Mouse (Mus musculus): ENCODE measurements at regions not wholly inside any gene's neighbourhood (a gene's known extent, or its start where the extent isn't known, plus 50 kb on each side); places are given as distances from the start of the nearest gene placed in this dataset.
A peak's percentile ranks its signal among the peaks of the same experiment; 100 is the strongest.

GRCm38 (mm10) chr19:14679776-14680175 is 81.9 kb upstream of the Tle4 start:
- DNase-seq (ENCODE audit: low spot score in 2 of 2): no peak

DNA sequence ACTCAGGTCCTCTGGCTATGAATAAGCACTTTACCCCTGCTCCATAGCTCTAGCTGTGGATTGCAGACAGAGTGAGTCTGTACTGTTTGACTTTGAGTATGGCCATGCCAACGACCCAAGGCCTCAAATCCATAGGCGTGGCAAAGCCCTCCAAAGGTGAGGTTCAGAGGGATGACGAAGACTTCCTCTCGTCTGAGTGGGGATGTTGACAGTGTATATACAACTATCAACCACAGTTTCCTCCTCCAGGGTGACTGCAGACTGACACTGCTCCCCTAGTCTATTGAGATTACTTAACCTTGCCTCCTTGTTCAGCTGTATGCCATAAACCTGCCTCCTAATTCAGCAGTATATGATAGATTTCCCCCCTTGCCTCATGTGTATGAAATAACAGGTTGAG is 80.7 kb upstream of the Tle4 start:
- DNase-seq (ENCODE audit: low spot score in 2 of 2): no peak

GRCm38 (mm10) chr19:14676929-14677328 is 79.1 kb upstream of the Tle4 start:
- DNase-seq (ENCODE audit: low spot score in 2 of 2): no peak

GRCm38 (mm10) chr19:14670821-14671104 is 72.9 kb upstream of the Tle4 start:
- no peak for DNase-seq (ENCODE audit: low spot score in 2 of 2)

DNA sequence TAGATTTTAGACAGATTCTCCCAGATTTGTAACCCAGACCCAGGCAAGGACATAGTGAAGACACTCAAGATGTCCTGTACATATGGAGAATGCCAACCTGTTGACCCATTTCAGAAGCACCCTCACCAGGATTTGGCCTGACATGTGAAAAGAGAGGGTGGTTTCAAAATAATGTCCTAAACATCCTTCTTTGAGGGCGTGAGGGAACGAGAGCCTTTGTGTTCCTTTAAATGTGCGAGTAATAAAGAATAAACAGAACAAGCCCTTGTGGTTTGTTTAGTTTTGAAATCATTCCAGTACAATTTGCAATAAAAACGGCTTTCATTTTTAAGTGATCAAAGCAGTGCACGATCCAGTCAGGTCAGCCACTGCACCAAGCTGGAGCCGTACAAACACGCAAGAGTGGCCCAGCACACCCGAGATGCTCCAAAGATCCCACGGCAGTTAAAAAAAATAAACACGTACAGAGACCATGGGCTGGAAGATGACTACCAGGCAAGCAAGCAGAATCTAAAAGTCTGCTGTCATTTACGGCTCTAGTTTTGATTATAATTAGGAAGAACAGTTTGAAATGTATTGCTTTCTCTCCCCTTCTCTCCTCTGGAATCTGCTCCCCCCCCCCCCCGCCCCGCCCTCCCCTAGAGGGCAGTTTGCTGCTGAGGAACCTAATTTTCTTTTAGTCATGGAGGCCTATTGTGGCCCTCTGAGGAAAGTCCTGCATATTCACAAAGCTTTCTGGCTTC is 72.4 kb upstream of the Tle4 start:
- DNase-seq (ENCODE audit: low spot score in 2 of 2): no peak

GRCm38 (mm10) chr19:14668512-14669181 is 70.8 kb upstream of the Tle4 start:
- no peak for DNase-seq (ENCODE audit: low spot score in 2 of 2)

GRCm38 (mm10) chr19:14664682-14665417 is 67.0 kb upstream of the Tle4 start:
- DNase-seq (ENCODE audit: low spot score in 2 of 2): no peak

DNA sequence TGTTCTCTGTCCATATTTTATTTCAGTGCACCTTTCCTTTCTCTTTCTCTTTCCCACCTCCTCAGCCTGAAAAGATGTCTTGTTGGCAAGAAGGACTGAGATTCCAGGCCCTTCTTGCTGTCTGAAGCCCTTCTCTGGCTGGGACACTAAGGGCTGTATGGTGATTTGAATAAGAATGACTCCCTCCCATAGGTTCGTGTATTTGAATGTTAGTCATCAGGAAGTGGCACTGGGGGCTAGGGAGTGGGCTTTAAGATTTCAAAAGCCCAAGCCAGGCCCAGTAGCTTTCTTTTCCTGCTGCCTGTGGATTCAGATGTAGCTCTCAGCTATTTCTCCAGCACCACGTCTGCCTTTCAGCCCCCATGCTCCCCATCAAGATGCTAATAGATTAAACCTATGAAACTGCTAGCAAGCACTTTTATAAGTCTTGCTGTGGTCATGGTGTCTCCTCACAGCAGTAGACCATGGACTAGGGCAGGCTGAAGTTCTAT is 66.3 kb upstream of the Tle4 start:
- DNase-seq (ENCODE audit: low spot score in 2 of 2): no peak

DNA sequence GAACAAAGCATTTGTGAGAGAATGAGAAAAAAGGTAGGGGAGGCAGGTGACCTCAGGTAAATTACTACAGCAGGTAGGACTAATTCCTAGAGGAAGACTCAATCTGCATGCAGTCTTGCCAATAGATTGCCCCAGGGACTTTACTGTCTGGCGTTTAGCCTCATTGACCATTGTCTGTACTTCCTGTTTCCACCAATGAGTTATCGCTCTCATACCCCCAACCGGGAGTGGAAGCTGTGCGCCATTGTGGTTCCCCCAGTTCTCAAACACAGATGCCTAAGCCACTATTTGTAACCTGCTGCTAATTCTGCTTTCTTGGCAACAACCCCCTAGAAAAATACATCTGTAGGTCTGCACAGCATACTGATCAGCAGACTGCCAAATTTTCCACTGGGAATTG is 65.5 kb upstream of the Tle4 start:
- DNase-seq (ENCODE audit: low spot score in 2 of 2): no peak

- no peak for DNase-seq (ENCODE audit: low spot score in 2 of 2)
Observed at GRCm38 (mm10) chr19:14659725-14660124, 61.9 kb upstream of the Tle4 start.

DNA sequence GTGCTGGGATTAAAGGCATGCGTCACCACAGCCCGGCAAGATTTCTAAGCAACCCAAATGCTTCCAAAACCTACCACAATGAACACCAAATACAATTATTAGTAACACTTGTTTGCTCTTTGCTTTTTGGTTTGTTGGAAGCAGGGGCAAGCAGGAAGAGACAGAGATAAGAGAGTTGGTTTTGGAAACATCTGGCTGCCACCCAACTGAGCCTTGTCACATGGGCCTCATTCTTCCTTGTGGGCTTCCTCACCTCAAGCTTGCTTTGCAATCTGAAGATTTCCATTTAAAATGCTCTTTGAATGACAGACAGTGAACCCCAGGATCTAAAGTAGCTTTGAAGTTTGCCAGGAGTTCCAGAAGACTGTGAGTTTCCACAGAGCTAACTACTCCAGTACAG is 60.6 kb upstream of the Tle4 start:
- DNase-seq (ENCODE audit: low spot score in 2 of 2): no peak

DNA sequence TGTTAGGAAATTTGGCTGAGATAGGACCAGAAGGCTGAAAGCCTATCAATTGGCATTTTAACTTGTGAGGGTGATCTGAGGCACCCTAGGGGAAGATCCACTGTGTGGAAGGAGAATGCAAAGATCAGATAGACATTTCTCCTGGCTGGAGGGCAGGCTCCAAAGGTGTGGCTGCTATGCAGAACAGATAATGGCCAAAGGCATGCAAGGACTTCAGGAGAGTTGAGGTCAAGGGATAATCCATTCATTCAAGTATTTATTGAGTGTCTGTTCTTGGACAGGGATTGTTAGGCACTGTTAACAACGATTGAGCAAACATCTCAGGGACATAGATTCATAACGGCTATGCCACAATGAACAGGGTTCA is 58.2 kb upstream of the Tle4 start:
- DNase-seq (ENCODE audit: low spot score in 2 of 2): peak in 1 of 2 experiments; percentile 4

DNA sequence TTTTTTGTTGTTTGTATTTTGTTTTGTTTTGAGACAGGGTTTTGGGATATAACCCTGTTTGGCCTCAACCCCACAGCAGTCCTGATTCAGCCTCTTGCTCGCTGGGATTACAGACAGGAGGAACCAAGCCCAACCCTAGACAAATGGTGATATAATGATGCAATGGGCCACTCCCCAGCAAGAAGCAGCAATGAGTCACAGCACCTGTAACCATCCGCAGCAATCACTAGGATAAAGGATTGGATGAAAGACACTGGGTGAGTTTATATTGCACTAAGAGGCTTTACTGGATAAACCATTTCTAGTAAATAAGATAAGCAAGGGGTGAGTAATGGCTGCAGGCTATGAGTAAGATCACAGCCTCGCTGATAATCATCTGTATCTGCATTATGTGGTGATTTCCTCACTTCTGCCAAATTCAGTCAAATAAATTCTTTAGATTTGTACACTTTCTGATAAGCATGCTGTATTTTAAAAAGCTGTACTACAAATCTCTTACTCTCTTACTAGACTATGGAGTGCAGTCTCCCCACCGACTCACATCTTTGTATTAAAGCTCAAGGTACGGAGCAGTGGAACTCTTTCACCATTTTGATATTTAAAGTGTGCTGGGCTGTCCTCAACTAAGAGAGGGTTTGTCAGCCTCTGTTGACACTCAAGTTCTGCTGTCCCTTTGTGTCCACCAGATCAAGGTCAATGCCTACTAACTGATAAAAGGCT is 57.6 kb upstream of the Tle4 start:
- DNase-seq (ENCODE audit: low spot score in 2 of 2): no peak

Data from adrenal gland, adult 18-20 months (tissue).